Mouse (Mus musculus): ENCODE measurements around the gene Spire2.

- no peak for TF ChIP-seq POLR2A (IDR thresholded peaks at IDR 0.05; ENCODE audit: low read depth, low read length)
- no peak for TF ChIP-seq CTCF (IDR thresholded peaks at IDR 0.05; ENCODE audit: extremely low read depth, insufficient read depth, insufficient read length, insufficient replicate concordance)
Measured at GRCm38 (mm10) chr8:123308738-123309137, 23.8 kb upstream of the Spire2 start.

All from spleen, adult 2 months (tissue).